Mouse (Mus musculus): ENCODE results near the gene Gm16181. TPM values are rescaled to one million over a fixed set of nuclear protein-coding genes. Genes with fewer than 3 reads are reported as not detected.

Gm16181 gene
- total RNA-seq, 2 experiments from 2014 or later = not detected

GRCm38 (mm10) chr17:35263523-35263883 lies 42.9 kb downstream of the Gm16181 start:
- DNase-seq (ENCODE audit: low spot score in 2 of 2) = no peak

- DNase-seq (ENCODE audit: low spot score in 2 of 2) = no peak
Measured at GRCm38 (mm10) chr17:35267399-35268086, 46.9 kb downstream of the Gm16181 start.

GRCm38 (mm10) chr17:35269653-35270347 lies 49.2 kb downstream of the Gm16181 start:
- DNase-seq (ENCODE audit: low spot score in 2 of 2) = no peak

GRCm38 (mm10) chr17:35272249-35272648 lies 51.6 kb downstream of the Gm16181 start:
- no peak for DNase-seq (ENCODE audit: low spot score in 2 of 2)

Small RNAs within 50 kb of the gene (microRNA-seq; reads per million reads assigned to microRNA genes)
- gene Mir6973a (ENCODE audit: borderline number of aligned reads in 2 of 2) (0 reads per million in 2 experiments), gene Mir6974 (ENCODE audit: borderline number of aligned reads in 2 of 2) (0 reads per million in 2 experiments), gene Mir6975 (ENCODE audit: borderline number of aligned reads in 2 of 2) (0 reads per million in 2 experiments), gene Mir8094 (ENCODE audit: borderline number of aligned reads in 2 of 2) (0.47 to 0.61 reads per million in 2 experiments)

Other genes starting within 250 kb of the Gm16181 start
- gene Hspa1a, start 248.7 kb upstream of the Gm16181 start, total RNA-seq (2021) = 100 to 1,000 TPM; 195 to 256 TPM
- under 1 TPM; 0.30 to 0.58 TPM for gene Hspa1l, start 248.1 kb upstream of the Gm16181 start, total RNA-seq (2021)
- 10 to 100 TPM; 31.9 to 34.5 TPM for gene Lsm2, start 239.0 kb upstream of the Gm16181 start, total RNA-seq (2021)
- 10 to 100 TPM; 49.8 to 64.8 TPM for gene Vars, start 219.8 kb upstream of the Gm16181 start, total RNA-seq (2021)
- gene Vwa7, start 204.3 kb upstream of the Gm16181 start, total RNA-seq (2021) = under 1 TPM; 0.50 to 0.61 TPM
- under 1 TPM in 1 of 2 experiments, not detected in 1; 0.51 TPM for gene Sapcd1, start 192.8 kb upstream of the Gm16181 start, total RNA-seq (2021)
- gene Msh5, start 174.1 kb upstream of the Gm16181 start, total RNA-seq (2021) = 1 to 10 TPM; 1.1 to 1.3 TPM
- 10 to 100 TPM; 71.9 to 92.9 TPM for gene Clic1, start 170.9 kb upstream of the Gm16181 start, total RNA-seq (2021)
- gene Ddah2, start 161.8 kb upstream of the Gm16181 start, total RNA-seq (2021) = 10 to 100 TPM in 1 of 2 experiments, 1 to 10 TPM in 1; 9.1 to 17.0 TPM
- gene Ly6g6c, start 155.4 kb upstream of the Gm16181 start, total RNA-seq (2021) = not detected
- under 1 TPM; 0.13 to 0.22 TPM for gene Mpig6b, start 154.7 kb upstream of the Gm16181 start, total RNA-seq (2021)
- not detected for gene Ly6g6e, start 143.9 kb upstream of the Gm16181 start, total RNA-seq (2021)
- not detected for gene Ly6g6d, start 142.8 kb upstream of the Gm16181 start, total RNA-seq (2021)
- not detected for gene Ly6g6f, start 135.2 kb upstream of the Gm16181 start, total RNA-seq (2021)
- 10 to 100 TPM; 75.0 to 88.2 TPM for gene Abhd16a, start 131.6 kb upstream of the Gm16181 start, total RNA-seq (2021)
- not detected for gene Ly6g5c, start 112.6 kb upstream of the Gm16181 start, total RNA-seq (2021)
- gene Ly6g5b, start 105.4 kb upstream of the Gm16181 start, total RNA-seq (2021) = under 1 TPM; 0.33 to 0.67 TPM
- gene Gpank1, start 99.4 kb upstream of the Gm16181 start, total RNA-seq (2021) = 10 to 100 TPM; 14.8 to 16.2 TPM
- gene Csnk2b, start 98.8 kb upstream of the Gm16181 start, total RNA-seq (2021) = 100 to 1,000 TPM; 192 to 217 TPM
- 10 to 100 TPM; 28.8 to 34.6 TPM for gene D17H6S53E, start 94.5 kb upstream of the Gm16181 start, total RNA-seq (2021)
- gene Apom, start 88.8 kb upstream of the Gm16181 start, total RNA-seq (2021) = not detected
- 100 to 1,000 TPM; 307 to 394 TPM for gene Bag6, start 85.7 kb upstream of the Gm16181 start, total RNA-seq (2021)
- gene Prrc2a, start 55.9 kb upstream of the Gm16181 start, total RNA-seq (2021) = 100 to 1,000 TPM; 214 to 251 TPM
- gene Aif1, start 44.8 kb upstream of the Gm16181 start, total RNA-seq (2021) = 10 to 100 TPM in 1 of 2 experiments, 1 to 10 TPM in 1; 6.1 to 11.2 TPM
- gene Lst1, start 32.4 kb upstream of the Gm16181 start, total RNA-seq (2021) = 1 to 10 TPM; 3.5 to 4.1 TPM
- 1 to 10 TPM; 2.0 to 6.5 TPM for gene Ltb, start 26.4 kb upstream of the Gm16181 start, total RNA-seq (2021)
- under 1 TPM; 0.36 to 0.83 TPM for gene Tnf, start 18.8 kb upstream of the Gm16181 start, total RNA-seq (2021)
- not detected for gene Lta, start 15.5 kb upstream of the Gm16181 start, total RNA-seq (2021)
- 1 to 10 TPM; 4.7 to 5.3 TPM for gene Atp6v1g2, start 12.8 kb downstream of the Gm16181 start, total RNA-seq (2021)
- 10 to 100 TPM; 12.4 to 15.3 TPM for gene Nfkbil1, start 15.0 kb downstream of the Gm16181 start, total RNA-seq (2021)
- gene Ddx39b, start 20.9 kb downstream of the Gm16181 start, total RNA-seq (2021) = 100 to 1,000 TPM; 195 to 213 TPM
- 100 to 1,000 TPM; 219 to 653 TPM for gene H2-D1, start 41.9 kb downstream of the Gm16181 start, total RNA-seq (2021)
- gene H2-Q1, start 99.6 kb downstream of the Gm16181 start, total RNA-seq (2021) = 10 to 100 TPM in 1 of 2 experiments, 1 to 10 TPM in 1; 3.7 to 11.4 TPM
- 1 to 10 TPM; 2.3 to 5.4 TPM for gene H2-Q2, start 121.4 kb downstream of the Gm16181 start, total RNA-seq (2021)
- gene H2-Q4, start 158.8 kb downstream of the Gm16181 start, total RNA-seq (2021) = 10 to 100 TPM; 28.3 to 79.1 TPM
- gene H2-Q6, start 204.0 kb downstream of the Gm16181 start, total RNA-seq (2021) = 10 to 100 TPM in 1 of 2 experiments, 1 to 10 TPM in 1; 5.0 to 33.9 TPM
- gene H2-Q7, start 218.3 kb downstream of the Gm16181 start, total RNA-seq (2021) = 10 to 100 TPM in 1 of 2 experiments, 1 to 10 TPM in 1; 8.0 to 28.6 TPM
- 10 to 100 TPM; 11.3 to 19.5 TPM for gene H2-Q10, start 249.3 kb downstream of the Gm16181 start, total RNA-seq (2021)